Mouse (Mus musculus) megakaryocyte, embryonic 14.5 days (primary cell): ENCODE measurements around the gene Pitpnc1. TPM values are rescaled to one million over a fixed set of nuclear protein-coding genes. Genes with fewer than 3 reads are reported as not detected.

Experiments
- H3K27me3 ChIP-seq: replicated peaks from 2 replicates; pipeline ENCODE3; 2012; ENCODE audit warnings: inconsistent platforms
- H3K36me3 ChIP-seq: replicated peaks from 2 replicates; pipeline ENCODE3; 2012; ENCODE audit warnings: low read length, inconsistent platforms, mixed read lengths
- H3K4me1 ChIP-seq: 2 replicates; pipeline ENCODE4 v1.6.1; 2012; ENCODE audit warnings: inconsistent platforms
- H3K4me3 ChIP-seq: replicated peaks from 2 replicates; pipeline ENCODE3; 2012; ENCODE audit warnings: moderate library complexity, mild to moderate bottlenecking, inconsistent platforms
- H3K9me3 ChIP-seq: 2 replicates; pipeline ENCODE4 v1.6.1; 2012; ENCODE audit warnings: inconsistent platforms
- FLI1 ChIP-seq: IDR thresholded peaks from 2 replicates; pipeline ENCODE4 v1.6.1; 2012; ENCODE audit warnings: low read length, inconsistent platforms, mixed read lengths
- GATA1 ChIP-seq: IDR thresholded peaks from 3 replicates; pipeline ENCODE4 v1.6.1; 2012; ENCODE audit warnings: mixed read lengths, low read length, inconsistent platforms, borderline replicate concordance
- polyA plus RNA-seq: library from polyadenylated mRNA; stranded (reverse); fragments of >175 nt; gene quantifications from 2 replicates; pipeline ENCODE4 v1.2.3, GENCODE M21; 2012; ENCODE audit warnings: low replicate concordance; ENCODE audit not compliant: insufficient read depth

The Pitpnc1 gene
- polyA plus RNA-seq, 1 experiment = 5.1 TPM

DNA sequence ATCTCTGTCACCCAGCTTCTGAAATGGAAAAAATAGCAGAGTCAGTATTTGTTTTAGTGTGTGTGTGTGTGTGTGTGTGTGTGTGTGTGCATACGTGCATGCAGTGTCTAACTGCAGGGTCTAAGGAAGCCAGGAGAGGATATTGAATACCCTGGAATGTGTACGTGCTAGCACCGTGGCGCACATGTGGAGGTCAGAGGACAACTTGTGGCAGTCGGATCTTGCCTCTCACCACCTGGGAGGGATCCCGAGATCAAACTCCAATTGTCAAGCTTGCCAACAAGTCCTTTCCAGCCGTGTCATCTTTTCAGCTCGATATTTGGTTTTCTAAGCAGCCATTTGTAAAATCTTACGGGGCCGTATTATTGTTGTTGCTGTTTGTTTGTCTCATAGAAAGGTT is 70.5 kb downstream of the Pitpnc1 start:
- H3K36me3 ChIP-seq = peaks cover 46% of the 10 kb centered on the region
- no peaks in the 10 kb centered on the region for H3K27me3 ChIP-seq
- H3K4me3 ChIP-seq = no peak overlapping the region
- no peaks in the 10 kb centered on the region for H3K9me3 ChIP-seq
- H3K4me1 ChIP-seq = peaks cover 77% of the 10 kb centered on the region
- no peak for TF ChIP-seq FLI1

DNA sequence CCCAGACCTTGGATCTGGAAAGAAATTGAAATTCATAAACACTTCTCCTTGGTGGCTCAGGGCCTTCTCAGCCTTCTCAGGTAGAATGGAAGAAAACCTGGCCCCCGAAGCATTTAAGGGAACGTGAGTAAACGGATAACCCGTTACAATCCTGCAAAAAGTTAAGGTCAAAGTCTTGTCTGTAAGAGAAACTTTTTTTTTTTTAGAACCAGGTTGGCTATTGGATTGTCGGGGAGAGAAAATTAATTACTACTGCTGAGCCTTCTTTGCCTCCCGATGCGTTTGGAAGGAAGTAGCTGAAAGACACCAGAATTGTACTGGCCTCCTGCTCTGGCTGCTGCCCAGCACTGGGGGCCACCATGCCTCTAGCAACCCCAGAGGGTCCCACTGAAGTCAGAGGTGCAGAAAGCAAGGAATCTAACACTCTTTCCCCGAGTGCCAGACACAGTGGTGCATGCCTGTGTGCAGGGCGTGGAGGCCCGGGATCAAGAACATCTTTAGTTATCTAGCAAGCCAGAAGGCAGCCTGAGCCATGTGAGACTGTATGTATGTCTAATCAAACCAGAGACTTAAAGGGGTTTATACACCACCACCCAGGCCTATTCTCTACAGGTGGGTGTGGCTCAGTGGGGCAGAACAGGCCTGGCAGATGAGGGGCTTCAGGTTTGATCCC is 73.0 kb downstream of the Pitpnc1 start:
- peaks cover 80% of the 10 kb centered on the region for H3K4me1 ChIP-seq
- H3K36me3 ChIP-seq = peaks cover 60% of the 10 kb centered on the region
- TF ChIP-seq GATA1 = no peak
- no peak for TF ChIP-seq FLI1
- H3K27me3 ChIP-seq = no peaks in the 10 kb centered on the region
- no peak overlapping the region for H3K4me3 ChIP-seq
- H3K9me3 ChIP-seq = no peaks in the 10 kb centered on the region

DNA sequence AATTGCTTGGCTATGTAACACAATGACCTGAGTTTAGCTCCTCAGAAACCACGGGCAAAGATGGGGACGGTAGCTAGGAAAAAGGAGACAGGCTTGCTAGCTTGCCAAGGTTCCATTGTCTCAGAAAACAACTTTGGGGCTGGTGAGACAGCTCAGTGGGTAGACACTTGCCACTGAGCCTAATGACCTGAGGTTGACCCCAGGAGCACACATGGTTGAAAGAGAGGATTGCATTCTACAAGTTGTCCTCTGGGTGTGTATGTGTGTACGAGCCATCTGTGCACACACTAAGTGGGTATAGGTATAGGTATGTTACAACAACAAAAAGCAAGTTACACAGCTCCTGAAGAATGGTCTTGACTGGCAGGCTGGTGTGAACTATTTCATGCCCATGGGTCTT is 76.3 kb downstream of the Pitpnc1 start:
- H3K4me3 ChIP-seq = no peak overlapping the region

DNA sequence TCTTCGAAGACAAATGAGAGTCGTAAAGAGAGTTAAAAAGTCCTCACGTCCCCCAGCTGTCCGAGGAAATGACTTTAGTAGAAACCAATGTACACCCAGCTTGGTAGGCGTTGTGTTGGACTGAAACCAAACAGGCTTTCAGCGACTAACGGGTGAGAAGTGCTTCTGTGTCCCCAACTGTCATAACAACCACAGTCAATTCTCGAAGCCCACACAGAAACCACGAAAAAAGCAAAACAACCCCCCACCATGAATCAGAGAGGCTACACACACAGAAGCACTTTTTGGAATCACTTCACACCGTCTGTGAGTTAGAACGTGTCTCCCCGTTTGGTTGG is 76.7 kb downstream of the Pitpnc1 start:
- H3K27me3 ChIP-seq = no peaks in the 10 kb centered on the region
- H3K36me3 ChIP-seq = peaks cover 56% of the 10 kb centered on the region
- TF ChIP-seq GATA1 (no peak), FLI1 (no peak)
- peaks cover 78% of the 10 kb centered on the region for H3K4me1 ChIP-seq
- no peaks in the 10 kb centered on the region for H3K9me3 ChIP-seq
- H3K4me3 ChIP-seq = no peak overlapping the region

More for the DNA sequence above, 76.3 kb downstream of the Pitpnc1 start:
- H3K27me3 ChIP-seq = no peaks in the 10 kb centered on the region
- TF ChIP-seq FLI1 (no peak), GATA1 (no peak)
- H3K36me3 ChIP-seq = peaks cover 60% of the 10 kb centered on the region
- H3K4me1 ChIP-seq = peaks cover 78% of the 10 kb centered on the region
- no peaks in the 10 kb centered on the region for H3K9me3 ChIP-seq

DNA sequence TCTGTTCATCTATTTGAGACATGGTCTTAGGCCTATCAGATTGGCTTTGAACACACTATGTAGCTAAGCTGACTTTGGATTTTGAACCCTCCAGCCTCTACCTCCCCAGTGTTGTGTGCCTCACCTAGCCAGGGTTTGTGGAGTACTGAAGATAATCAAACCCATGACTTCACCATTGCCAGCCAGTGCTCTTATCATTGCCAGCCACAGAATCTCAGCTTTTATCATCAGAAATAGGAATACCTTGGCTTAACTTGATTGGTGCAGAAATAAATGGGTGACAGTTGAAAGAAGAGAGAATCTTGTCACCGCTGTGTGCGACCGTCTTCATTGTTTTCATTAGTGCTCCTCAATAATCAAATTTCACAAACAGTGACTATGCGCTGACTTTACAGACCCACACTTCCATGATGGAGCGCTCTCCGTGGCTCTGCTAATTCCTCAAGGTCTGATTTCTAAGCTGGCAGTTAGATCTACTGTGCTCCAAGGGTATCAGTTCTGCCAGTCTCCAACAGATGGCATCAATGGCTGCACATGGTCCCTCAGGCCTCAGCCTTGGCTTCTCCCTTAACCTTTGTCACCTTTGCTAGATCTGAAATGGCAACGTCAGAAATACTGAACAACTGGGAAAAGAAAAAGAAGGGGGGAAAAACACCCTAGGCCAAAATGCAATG is 77.2 kb downstream of the Pitpnc1 start:
- H3K9me3 ChIP-seq = no peaks in the 10 kb centered on the region
- peaks cover 81% of the 10 kb centered on the region for H3K4me1 ChIP-seq
- H3K4me3 ChIP-seq = no peak overlapping the region
- H3K27me3 ChIP-seq = no peaks in the 10 kb centered on the region
- TF ChIP-seq GATA1 (no peak), FLI1 (no peak)
- H3K36me3 ChIP-seq = peaks cover 56% of the 10 kb centered on the region

DNA sequence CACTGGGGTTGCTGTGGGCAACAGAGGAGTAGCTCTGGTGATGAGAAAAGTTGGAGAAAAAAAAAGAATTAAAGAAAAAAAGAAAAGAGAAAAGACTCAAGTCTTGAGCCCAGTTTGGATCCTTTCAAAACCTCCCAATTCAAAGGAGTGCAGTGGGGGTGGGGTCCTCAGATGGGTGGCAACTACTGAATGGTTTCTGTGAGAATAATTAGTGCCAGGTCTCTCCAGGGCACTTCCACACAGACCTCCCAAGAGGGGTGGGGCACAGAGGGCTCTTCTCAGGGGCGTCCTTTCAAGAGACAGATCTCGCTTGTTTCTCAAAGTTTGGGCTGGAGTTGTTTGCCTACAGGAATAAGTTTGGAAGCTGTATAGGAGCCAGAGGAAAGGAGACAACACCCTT is 80.0 kb downstream of the Pitpnc1 start:
- Histone ChIP-seq H3K36me3 (peaks cover 53% of the 10 kb centered on the region), H3K4me3 (no peak overlapping the region), H3K27me3 (no peaks in the 10 kb centered on the region), H3K4me1 (peaks cover 67% of the 10 kb centered on the region), H3K9me3 (no peaks in the 10 kb centered on the region)
- TF ChIP-seq FLI1 = no peak
- no peak for TF ChIP-seq GATA1

DNA sequence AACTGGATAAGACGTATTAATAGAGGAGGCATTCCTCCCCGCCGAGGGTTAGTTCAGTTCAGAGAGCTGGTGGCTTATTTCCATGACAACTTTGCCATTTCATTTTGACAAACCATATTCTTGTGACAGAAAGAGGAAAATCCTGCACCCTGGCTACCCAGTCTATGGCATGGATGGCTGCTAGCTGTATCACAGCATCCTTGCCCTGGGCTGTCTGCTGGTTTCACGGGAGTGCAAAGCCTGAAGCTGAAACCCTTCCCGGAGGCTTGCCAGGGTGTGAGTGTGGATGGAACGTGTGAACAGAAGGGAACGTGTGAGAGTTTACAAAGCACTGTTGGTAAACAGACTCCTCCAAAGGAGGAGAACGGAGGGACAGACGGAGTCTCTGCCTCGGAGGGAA is 80.5 kb downstream of the Pitpnc1 start:
- Histone ChIP-seq H3K9me3 (no peaks in the 10 kb centered on the region), H3K36me3 (peaks cover 53% of the 10 kb centered on the region), H3K27me3 (no peaks in the 10 kb centered on the region), H3K4me3 (no peak overlapping the region), H3K4me1 (peaks cover 64% of the 10 kb centered on the region)
- TF ChIP-seq FLI1 (no peak), GATA1 (no peak)

DNA sequence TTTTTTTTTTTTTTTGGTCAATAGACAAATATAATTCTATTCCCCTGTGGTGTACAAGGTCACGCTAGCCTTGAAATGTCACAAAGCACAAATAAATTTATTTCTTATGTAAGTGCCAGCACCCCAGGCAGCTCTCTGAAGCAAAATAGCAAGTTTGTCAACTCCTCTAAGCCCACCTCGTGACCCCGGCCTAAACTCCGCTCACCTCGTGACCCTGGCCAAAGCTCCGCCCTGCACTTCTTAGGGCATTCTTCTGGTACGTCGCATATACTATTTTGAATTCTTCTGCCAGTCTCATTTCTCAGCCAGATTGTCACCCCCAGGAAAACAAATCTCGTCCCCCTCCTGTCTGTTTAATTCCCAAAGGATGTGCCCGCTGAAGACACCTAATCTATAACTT is 84.0 kb downstream of the Pitpnc1 start:
- TF ChIP-seq FLI1 = no peak
- Histone ChIP-seq H3K27me3 (no peaks in the 10 kb centered on the region), H3K9me3 (no peaks in the 10 kb centered on the region), H3K4me3 (no peak overlapping the region), H3K4me1 (peaks cover 35% of the 10 kb centered on the region), H3K36me3 (peaks cover 41% of the 10 kb centered on the region)

DNA sequence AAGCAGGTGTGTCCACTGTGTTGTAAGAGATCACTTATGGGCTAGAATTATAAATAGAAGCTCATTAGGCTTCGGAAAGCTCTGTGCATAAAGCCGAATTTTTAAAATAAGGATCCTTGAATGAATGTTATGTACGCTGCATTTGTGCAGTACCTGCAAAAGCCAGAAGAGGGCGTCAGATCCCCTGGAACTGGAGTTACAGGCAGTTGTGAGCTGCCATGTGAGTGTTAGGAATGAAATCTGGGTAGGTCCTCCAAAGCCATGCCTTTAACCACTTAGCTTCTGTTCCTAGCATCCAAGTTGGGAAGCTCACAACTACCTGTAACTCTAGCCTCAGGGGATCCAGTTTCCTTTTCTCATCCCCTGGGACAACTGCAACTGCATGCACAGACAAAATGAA is 85.2 kb downstream of the Pitpnc1 start:
- TF ChIP-seq GATA1 (no peak), FLI1 (no peak)
- H3K36me3 ChIP-seq = peaks cover 40% of the 10 kb centered on the region
- H3K4me1 ChIP-seq = peaks cover 38% of the 10 kb centered on the region
- H3K9me3 ChIP-seq = no peaks in the 10 kb centered on the region
- no peak overlapping the region for H3K4me3 ChIP-seq
- no peaks in the 10 kb centered on the region for H3K27me3 ChIP-seq

DNA sequence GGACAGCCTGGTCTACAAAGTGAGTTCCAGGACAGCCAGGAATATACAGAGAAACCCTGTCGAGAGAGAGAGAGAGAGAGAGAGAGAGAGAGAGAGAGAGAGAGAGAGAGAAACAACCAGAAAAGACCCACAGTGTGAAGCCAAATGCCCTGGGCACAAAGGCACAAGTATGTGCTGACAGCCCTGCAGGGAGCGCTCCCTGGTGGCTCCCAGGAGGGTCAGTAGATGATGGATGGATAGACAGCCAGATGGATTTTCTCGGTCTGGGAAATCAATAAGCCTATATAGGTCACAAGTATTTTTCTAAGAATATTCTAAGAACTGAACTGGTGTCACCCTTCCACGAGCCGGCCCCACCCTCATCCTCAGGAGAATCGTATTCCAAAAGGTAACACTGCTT is 86.5 kb downstream of the Pitpnc1 start:
- Histone ChIP-seq H3K9me3 (peaks cover 5% of the 10 kb centered on the region; the same call in 1 of the 2 replicates), H3K4me3 (no peak overlapping the region), H3K4me1 (peaks cover 30% of the 10 kb centered on the region), H3K27me3 (no peaks in the 10 kb centered on the region), H3K36me3 (peaks cover 44% of the 10 kb centered on the region)
- TF ChIP-seq FLI1 = no peak
- TF ChIP-seq GATA1 = no peak
